Mouse (Mus musculus) embryonic fibroblast, embryonic 13.5 days (primary cell): ENCODE data around the gene Csnk1g1. TPM values are rescaled to one million over a fixed set of nuclear protein-coding genes. Genes with fewer than 3 reads are reported as not detected.

Experiments used
- H3K27ac ChIP-seq: 2 replicates; pipeline ENCODE4 v1.5.1; 2012; ENCODE audit warnings: low read length, control low read depth, inconsistent platforms; ENCODE audit not compliant: insufficient read depth
- H3K4me1 ChIP-seq: 2 replicates; pipeline ENCODE4 v1.6.1; 2011; ENCODE audit warnings: low read length; ENCODE audit not compliant: control insufficient read depth, insufficient read depth
- H3K4me3 ChIP-seq: 2 replicates; pipeline ENCODE4 v1.5.1; 2011; ENCODE audit warnings: mild to moderate bottlenecking, control low read depth, low read length; ENCODE audit not compliant: insufficient read depth
- CTCF ChIP-seq: IDR thresholded peaks from 2 replicates; pipeline ENCODE4 v1.5.1; 2011; ENCODE audit warnings: mild to moderate bottlenecking, control low read depth, low read length, moderate library complexity, borderline replicate concordance; ENCODE audit not compliant: insufficient read depth
- POLR2A ChIP-seq: IDR thresholded peaks from 2 replicates; pipeline ENCODE4 v1.6.1; 2011; ENCODE audit warnings: low read depth, mild to moderate bottlenecking, control low read depth, low read length, moderate library complexity
- polyA plus RNA-seq: library from polyadenylated mRNA; stranded (reverse); fragments of >200 nt; gene quantifications from 2 replicates; pipeline ENCODE4 v1.2.4, GENCODE M21; 2011; ENCODE audit warnings: low read depth; ENCODE audit not compliant: missing spikeins, insufficient read length

The Csnk1g1 gene
- polyA plus RNA-seq, 1 experiment: 64.7 TPM

- TF ChIP-seq CTCF (no peak), POLR2A (no peak)
- Histone ChIP-seq H3K4me1 (no peaks in the 10 kb centered on the region; the same call in 1 of the 2 replicates), H3K4me3 (no peak overlapping the region), H3K27ac (no peak overlapping the region)
Measured at GRCm38 (mm10) chr9:66080804-66081459, 172.2 kb downstream of the Csnk1g1 start.

GRCm38 (mm10) chr9:66081999-66082398 lies 173.3 kb downstream of the Csnk1g1 start:
- H3K4me1 ChIP-seq: no peaks in the 10 kb centered on the region; the same call in 1 of the 2 replicates
- TF ChIP-seq CTCF (no peak), POLR2A (no peak)
- no peak overlapping the region for H3K4me3 ChIP-seq
- H3K27ac ChIP-seq: no peak overlapping the region

- Histone ChIP-seq H3K4me3 (no peak overlapping the region), H3K4me1 (no peaks in the 10 kb centered on the region), H3K27ac (no peak overlapping the region)
- no peak for TF ChIP-seq CTCF
Measured at GRCm38 (mm10) chr9:66084171-66084570, 175.4 kb downstream of the Csnk1g1 start.

- no peak overlapping the region for H3K4me3 ChIP-seq
- no peaks in the 10 kb centered on the region for H3K4me1 ChIP-seq
- no peak overlapping the region for H3K27ac ChIP-seq
- TF ChIP-seq POLR2A (no peak), CTCF (no peak)
Measured at GRCm38 (mm10) chr9:66087062-66087461, 178.3 kb downstream of the Csnk1g1 start.

DNA sequence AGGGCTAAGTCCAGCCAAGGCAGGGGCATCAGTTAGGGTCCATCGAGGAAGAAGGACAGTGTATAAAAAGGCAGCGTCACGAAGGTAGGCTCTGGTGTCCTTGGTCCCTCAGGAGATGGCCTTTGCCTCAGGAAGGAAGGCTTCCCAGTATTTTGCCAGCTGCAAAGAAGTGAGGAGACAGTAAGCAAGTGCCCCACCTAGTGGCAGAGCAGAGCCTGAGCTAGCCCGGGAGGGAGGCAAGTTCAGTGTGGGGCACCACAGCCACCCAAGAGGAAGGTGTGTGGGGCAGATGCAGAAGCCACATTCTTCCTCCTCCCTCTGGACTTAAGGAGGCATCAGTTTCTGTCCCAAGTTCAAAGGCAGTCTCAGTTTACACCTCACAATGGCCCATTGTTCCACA lies 179.7 kb downstream of the Csnk1g1 start:
- no peak overlapping the region for H3K27ac ChIP-seq
- no peaks in the 10 kb centered on the region for H3K4me1 ChIP-seq
- TF ChIP-seq CTCF: peak; percentile 73
- TF ChIP-seq POLR2A: no peak
- no peak overlapping the region for H3K4me3 ChIP-seq

DNA sequence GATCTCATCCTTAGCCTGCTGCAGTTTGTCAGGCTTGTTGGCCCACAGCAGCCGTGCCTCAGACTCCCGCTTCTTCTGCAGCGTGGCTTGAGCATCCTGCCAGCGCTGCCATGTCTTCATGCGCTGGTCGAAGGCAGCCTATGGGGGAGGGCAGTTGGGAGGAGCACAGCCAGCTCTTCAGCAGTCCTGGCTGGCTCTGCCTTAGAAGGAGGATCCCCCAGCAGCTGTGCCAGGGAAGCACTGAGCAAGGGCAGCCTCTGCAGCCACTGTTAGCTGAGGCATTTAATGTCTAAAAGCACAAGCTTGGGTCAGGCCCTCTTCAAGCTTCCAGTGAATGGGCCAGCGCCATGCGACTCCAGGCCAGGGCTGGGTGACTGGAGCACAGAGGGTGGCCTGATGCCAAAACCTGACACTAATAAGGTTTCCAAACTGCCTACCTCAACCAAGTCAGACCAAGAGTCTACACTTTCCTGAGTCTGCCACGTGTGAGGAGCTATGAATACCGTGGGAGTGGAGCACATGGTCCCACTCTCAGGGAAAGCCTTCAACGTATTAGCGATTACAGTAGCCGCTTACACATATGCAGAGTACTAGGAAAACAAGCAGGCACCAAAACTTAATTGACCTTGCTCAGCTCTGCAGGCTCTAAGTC lies 182.0 kb downstream of the Csnk1g1 start:
- H3K27ac ChIP-seq: no peak overlapping the region
- no peak for TF ChIP-seq POLR2A
- TF ChIP-seq CTCF: no peak
- no peaks in the 10 kb centered on the region for H3K4me1 ChIP-seq
- no peak overlapping the region for H3K4me3 ChIP-seq

- no peak for TF ChIP-seq CTCF
- TF ChIP-seq POLR2A: no peak
- no peak overlapping the region for H3K27ac ChIP-seq
- H3K4me1 ChIP-seq: no peaks in the 10 kb centered on the region
- H3K4me3 ChIP-seq: no peak overlapping the region
Measured at GRCm38 (mm10) chr9:66091327-66092231, 182.9 kb downstream of the Csnk1g1 start.

DNA sequence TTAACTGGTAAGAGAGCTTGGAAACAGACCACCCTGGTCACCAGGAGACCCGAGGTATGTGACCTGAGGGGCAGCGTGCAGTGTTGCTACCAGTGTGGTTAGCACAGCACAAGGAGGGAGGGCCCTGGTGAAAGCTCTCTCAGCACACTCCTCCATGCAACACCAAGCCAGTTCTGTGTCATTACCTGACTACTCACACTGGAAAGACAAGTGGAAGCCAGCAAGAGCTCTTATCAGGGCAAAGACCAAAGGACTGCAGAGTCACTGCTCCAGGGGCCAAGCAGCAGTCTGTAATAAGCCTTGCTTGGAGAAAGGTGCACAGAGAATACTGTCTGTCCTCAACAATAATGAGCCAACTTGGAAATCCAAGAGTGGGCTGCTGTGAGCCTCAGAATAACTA lies 183.9 kb downstream of the Csnk1g1 start:
- Histone ChIP-seq H3K4me3 (no peak overlapping the region), H3K27ac (no peak overlapping the region), H3K4me1 (no peaks in the 10 kb centered on the region)
- TF ChIP-seq POLR2A (no peak), CTCF (no peak)

Other genes with a start within 250 kb of the Csnk1g1 start
- gene Oaz2, start 240.9 kb upstream of the Csnk1g1 start, polyA plus RNA-seq: 88.1 and 93.0 TPM in 2 replicates
- 22.7 and 30.4 TPM in 2 replicates for gene Zfp609, start 81.4 kb upstream of the Csnk1g1 start, polyA plus RNA-seq
- gene Pclaf, start 18.7 kb upstream of the Csnk1g1 start, polyA plus RNA-seq: 71.8 and 102 TPM in 2 replicates
- gene Trip4, start 130 bp upstream of the Csnk1g1 start, polyA plus RNA-seq: 40.4 and 44.4 TPM in 2 replicates
- 484 and 532 TPM in 2 replicates for gene Ppib, start 151.3 kb downstream of the Csnk1g1 start, polyA plus RNA-seq
- 0.25 and 0.33 TPM in 2 replicates for gene Snx22, start 160.8 kb downstream of the Csnk1g1 start, polyA plus RNA-seq
- gene Snx1, start 217.7 kb downstream of the Csnk1g1 start, polyA plus RNA-seq: 58.6 and 70.5 TPM in 2 replicates
- 46.9 and 48.2 TPM in 2 replicates for gene Ciao2a, start 217.7 kb downstream of the Csnk1g1 start, polyA plus RNA-seq
- gene Dapk2, start 249.3 kb downstream of the Csnk1g1 start, polyA plus RNA-seq: 0.30 TPM in 1 of 2 replicates, not detected in the other